Mouse (Mus musculus): ENCODE measurements around the gene Tmem54. TPM values are rescaled to one million over a fixed set of nuclear protein-coding genes. Genes with fewer than 3 reads are reported as not detected.

Tmem54 gene
- polyA plus RNA-seq, 2 experiments from 2014 or later, result not detected

DNA sequence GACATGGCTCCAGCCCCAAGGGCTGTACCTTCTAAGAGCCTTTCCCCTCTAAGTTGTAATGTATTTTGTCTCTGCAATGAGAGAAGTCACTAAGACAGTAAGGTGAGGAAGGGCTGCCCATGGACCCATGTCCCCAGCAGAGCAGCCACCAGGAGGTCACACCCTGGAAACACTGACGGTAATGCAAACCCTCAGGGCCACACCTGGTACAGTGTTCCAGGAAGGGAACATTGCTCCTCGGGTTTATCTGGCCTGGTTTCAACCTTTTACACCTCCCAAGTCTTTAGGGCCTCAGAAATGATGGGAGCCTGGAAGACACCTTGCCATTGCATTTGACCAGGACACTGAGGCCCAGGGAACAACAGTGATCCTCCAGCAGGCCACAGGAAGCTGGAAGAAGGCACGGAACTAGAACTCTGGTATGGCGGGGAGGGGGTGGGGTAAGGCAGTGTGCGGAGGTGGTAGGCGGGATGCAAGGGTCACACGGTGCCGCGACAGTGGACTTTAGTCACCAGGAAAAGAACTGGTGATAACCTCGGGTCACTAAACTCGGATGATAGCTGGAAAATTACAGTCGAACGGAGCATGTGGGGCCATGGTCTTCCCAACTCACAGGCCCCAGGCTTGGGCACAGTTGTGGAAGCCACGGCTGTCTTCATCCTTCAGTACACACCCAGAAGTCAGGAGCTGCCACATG, 3.1 kb upstream of the Tmem54 start:
- no peak for ATAC-seq

DNA sequence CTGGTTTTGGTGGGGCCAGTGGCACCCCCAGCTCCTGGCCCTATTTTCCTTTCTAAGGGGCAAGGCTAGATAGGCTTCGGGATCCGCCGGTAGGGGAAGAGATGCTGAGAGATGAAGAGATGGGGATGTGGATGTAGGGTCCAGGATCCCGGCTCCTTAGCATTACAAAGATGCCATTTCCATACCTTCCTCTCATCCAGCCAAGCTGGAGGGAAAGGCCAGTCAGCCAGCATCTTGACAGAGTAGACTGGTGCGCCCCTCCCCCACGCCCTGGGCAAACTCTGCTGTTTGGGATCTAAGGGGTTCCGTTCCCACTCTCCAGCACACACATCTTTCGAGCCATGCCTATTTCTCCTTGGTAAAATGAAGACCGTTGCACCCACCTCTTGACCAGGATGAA, 725 bp downstream of the Tmem54 start:
- ATAC-seq, result no peak

DNA sequence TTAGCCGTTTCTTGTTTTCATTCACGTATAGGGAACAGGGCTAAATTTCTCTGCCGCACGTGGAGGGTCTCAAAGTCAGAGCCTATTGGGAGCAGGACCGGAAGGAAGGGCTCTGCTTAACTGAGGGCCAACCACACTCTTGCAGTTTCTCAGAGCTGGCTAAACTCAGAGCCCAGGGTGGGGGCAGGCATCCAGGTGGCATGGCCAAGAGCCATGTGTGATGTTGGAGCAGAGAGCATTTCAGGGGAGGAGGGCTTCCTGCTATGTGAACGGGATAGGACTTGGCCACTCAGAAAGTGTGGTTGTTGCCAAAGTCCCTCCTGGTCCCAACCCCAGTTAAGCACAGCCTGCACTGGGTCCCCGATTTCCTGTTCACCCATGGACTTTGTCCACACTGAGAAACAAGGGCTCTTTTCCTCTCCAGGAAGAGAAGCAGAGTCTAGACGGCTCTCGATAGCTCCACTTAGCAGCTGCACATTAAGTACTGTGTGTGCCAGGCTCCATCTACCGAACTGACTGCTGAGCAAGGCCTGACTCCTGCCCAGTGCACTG, 2.1 kb downstream of the Tmem54 start:
- no peak for ATAC-seq

DNA sequence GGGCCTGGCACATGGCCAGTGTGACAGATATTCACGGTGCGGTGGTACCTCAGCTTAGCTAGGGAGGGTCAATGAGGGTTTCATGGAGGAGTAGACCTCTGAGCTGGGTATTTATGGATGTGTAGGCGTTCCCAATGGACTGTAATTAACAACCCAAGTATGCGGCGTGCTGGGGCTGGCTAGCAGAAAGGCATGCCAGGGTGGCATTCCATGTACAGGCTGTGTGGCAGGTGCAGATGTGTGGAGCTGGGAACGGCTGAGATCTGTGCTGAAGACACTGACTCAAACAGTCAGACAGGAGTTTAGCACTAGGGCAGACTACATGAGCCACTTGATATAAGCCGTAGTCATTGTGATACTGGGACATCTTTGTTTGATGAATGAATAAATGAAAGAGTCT, 3.3 kb downstream of the Tmem54 start:
- ATAC-seq, result no peak

DNA sequence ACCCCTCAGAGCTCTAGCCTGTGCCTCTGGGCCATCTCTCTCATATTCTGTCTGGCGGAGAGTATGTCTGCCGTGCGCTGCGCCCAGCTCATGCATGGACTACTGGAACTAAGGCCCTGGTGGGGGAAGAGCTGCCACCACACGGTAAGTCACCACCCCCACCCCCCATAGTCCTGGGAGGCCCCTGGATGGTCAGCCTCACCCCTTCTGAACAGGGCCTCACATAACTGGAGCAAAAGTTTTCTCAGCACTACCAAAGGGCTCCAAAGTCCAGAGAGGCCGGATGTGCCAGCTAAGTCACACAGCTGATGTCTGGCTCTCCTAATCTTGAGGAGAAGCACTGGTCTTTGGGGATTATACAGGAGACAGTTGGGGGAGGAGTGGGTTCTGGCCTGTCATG, 5.5 kb downstream of the Tmem54 start:
- no peak for ATAC-seq

DNA sequence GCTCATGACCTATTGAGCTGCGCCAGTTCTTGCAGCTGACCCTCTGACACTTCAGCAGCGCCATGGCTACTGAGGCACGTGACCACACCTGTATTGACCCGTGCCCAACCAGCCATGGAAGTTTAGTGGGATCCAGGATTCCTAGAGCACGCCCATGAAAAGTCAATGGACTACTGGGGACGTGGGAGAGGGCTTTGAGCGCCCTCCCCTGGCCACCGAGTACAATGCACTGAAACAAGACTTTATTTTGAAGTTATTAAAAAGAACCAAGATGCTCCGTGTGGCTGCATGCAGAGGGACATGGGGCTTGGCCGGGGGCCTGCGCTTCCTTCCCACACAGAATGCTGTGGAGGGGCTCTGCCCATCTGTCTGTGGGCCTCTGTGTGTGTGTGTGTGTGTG, 6.0 kb downstream of the Tmem54 start:
- ATAC-seq, result no peak

DNA sequence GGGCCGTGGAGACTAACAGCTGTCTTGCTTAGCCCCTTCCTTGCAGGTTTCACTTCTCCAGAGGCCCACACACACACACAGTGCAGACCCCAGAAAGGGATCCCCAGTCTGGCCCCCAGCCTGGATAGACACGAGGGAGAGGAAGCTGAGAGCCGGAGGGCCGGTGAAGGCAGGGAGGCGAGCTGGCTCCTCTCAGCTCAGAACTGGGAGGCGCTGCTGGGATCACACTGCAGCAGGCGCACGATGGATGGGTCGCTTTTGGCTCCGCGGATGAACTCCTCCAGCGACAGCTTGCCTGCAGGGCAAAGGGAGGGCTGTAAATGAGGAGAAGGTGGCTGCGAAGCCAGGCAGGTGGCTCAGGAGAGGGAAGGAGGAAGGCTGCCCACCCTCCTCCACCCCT, 6.9 kb downstream of the Tmem54 start:
- ATAC-seq, result no peak

DNA sequence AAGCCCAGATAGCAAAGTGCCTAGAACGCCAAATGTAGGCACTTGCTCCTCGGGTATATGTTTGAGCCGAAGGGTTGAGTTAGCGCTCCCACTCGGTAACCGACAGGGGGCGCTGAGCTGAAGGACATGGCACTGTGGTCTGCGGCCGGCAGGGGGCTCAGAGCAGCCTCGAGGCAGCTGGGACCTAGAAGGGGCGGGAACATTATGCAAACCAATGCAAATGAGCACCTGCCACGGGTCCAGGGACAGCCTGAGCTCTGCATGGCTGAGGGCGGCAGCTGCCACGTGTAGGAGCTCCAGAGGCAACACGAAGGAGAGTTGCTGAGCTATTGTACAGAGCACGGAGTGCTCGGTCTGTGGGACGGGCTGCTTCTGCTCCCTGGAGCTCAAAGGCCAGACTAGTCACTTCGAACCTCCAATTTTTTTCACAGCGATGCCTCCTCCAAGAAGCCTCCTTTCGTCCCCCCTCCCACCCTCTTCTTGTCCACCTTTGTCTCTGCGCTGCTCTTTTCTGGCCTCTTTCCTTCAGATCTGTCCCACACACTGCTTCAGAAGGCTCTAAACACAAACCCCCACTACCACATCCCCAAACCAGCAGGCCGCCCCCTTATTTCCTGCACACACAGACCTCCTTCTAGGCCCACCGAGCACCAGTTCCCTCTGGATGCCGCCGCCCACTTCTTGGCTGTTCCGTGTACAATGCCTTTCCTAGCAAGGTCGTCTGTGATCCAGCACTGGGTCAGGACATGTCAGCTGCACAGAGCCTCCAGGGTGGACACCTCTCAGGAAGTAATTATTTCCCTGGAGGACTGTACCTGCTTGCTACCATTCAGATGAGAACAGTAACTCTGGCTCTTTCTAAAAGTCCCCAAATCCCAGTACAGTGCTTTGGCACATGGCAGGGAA, 8.0 kb downstream of the Tmem54 start:
- no peak for ATAC-seq

DNA sequence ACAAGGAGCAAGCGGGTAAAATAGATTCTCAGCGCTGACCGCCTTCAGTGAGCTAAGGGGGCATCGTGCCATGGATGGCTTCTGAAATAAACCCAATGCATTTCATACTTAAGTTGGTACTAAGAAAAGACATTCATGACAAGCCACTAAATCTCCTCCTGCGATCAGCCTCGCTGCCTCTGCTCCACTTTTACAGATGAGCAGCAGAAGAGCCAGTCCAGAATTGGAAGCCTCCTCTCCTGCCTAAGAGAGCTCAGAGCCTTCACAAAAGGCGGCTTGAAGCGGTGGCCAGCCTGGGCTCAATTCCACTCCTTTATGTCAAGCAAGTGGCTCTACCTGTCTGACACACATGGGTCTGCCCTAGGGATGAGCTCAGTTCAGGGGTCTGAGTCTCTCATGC, 11.4 kb downstream of the Tmem54 start:
- ATAC-seq, result no peak

DNA sequence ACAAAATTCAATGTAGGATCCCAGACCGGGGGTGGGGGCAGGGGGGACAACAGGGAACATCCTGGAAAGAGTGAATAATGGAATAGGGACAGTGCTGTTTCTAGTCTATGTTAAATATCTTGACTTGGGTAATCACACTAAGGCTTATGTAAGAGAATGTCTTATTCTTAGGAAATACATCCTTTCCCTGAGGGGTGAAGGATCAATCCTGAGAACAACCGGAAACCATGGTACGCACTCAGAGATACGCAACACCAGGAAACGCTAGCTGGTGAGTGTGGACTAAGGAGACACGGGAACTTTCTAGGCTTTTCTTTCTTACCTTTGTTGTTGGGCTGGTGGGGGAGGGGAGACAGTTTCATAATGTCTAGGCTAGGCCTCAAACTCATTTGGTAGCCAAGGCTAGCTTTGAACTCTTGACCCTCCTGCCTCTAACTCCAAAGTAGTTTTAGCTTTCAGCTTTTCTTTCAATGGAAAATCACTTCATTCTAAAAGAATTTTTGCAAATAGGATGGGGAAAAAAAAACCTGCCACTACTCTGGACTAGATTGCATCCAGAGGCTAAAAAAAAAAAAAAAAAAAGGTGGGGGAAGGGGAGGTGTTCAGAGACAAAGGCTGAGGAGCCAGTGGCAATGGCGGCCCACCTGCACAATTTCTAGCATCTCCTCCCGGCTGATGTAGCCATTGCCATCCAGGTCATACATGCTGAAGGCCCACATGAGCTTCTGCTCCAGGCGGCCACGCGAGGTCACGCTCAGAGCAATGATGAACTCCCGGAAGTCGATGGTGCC, 12.6 kb downstream of the Tmem54 start:
- ATAC-seq, result no peak

DNA sequence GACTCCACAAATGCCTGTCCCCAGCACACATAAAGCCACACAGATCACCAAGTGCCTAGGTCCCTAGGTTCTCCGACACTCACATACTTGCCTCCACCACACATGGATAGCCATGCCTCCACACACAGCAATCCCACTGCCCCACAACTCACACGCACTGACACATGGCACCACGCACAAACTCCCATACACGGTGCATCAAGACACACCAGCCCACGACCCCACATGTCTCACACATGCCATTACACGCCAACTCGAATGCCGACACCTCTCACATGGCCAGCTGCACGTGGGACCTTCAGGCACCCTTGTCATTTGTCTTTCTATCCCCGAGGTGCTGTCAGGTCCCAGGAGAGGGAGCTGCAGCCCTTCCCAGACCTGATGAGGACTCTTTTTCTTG, 14.4 kb downstream of the Tmem54 start:
- ATAC-seq, result no peak

DNA sequence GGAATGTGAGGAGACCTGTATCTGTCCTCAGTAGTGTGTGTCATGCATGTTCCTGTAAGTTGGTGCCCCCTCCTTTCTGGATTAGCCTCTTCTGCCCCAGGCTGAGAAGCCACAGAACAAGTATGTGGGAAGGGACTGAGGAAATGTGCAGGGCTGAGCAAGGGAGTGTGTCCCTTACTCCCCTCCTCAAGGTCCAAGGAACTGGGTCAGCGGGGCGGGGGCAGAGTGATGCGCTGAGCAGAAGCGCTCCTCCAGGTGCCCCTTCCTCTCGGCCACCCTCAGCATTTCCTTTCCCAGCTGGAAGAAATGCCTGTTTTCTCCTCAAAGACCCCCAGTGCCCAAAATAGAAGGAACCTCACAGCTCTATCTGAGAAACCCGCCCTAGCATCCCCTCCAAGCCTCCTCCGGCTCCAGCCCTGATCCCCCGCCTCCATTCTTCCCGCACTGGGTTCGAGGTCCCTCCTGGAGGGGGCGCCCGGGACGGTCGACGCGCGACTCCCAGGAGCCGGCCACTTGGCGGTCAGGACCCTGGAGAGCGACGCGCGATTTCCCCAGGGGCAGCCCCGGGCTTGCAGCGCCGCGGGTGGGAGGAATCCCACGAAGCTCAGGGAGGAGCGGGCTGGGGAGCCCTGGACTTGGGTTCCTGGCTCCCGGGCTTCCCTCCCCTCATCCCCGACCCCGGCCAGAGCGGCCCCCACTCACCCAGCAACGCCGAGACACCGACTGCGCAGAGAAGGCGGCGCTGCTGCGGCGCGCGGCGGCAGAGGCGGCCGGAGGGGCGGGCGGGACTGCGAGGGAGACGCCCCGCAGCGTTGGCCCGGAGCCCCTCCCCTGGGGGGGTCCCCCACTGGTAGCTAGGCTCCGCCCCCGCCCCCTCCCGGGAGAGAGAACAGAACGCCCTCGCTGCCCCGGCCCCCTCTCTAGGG, 15.4 kb downstream of the Tmem54 start:
- peak; percentile 37 for ATAC-seq

DNA sequence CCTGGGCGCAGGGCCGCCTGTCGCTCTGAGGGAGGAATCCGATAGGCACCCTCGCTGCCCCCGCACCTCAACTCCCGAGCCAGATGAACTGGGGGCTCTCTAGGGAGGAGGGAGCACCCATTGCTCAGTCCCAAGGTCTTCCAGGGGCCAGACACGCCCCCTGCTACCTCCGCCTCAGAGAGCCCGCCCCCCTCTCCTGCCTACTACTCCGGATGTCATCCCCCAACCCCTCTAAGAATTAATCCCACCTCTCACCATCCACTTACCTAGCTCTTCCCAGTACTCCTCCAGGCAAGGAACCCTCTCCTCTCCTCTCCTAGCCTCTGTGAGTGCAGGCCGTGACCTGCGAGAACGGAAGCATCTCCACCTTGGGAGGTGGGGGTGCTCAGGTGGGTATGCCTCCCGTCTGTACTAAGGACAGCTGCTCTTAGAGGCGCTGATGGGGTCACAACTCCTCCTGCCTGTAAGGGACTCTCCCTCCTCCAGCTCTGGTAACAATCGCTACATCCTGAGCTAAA, 16.3 kb downstream of the Tmem54 start, which contains the start of gene Hpca:
Hpca (minus strand) TSS at position 468 of the 518 bp plus-strand sequence.
- no peak for ATAC-seq

DNA sequence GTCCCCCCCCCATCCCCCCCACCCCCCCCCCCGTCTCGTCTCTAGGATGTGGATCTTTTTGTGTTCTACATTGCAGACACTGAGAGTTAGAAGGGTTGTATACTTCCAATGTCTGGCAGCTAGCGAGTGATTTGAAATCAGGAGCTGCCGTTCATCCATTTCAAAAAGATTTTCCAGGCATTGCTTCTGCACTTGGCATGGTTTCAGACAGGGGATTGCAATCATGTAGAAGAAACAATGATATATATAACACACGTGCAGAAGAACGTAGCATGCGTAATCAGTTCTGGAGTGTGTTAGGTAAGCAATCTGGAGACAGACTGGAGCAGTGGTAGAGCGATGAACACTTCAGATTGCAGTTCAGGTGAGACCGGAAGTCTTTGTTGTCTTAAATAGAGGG, 16.8 kb downstream of the Tmem54 start:
- peak; percentile 37 for ATAC-seq

DNA sequence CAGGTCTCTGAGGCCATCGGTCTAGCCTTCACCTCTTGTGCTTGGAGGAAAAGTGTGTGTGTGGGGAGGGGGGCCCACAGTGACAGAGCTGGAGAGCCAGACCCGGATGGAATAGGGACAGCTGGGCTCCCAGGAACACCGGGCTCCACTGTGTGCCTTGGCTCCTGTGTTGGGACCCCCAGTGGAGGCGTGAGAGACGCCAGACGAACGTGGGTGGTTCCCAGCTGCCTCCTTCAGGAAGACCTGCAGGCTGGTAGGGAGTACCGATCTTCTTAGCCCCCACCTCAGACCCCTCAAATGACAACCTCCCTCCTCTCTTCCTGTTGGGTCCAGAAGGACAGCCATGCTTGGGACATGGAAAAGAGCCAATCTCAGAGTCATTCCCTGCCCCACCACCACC, 17.4 kb downstream of the Tmem54 start:
- ATAC-seq, result no peak

DNA sequence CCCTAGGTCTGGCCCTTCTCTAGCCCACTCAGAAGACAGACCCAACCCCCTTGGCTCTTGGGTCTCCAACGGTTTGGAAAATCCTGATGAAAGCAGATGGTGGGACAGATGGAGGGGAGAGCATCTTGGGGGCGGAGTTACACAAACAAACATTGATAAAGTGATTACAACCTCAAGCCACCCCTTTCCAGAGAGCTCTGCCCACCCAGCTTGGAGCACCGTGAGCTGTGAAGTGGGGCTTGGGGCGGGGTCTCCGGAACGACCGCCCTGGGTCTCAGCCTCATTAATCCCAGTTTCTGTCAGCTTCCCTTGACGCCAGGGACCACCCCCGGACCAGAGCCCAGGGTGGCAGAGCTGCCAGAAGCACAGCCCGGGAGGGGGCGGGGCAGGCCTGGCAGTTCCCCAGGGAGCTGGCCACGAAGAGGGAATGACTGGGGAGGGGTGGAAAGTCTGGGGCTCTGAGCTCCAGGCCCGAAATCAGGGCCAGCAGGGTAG, 19.4 kb downstream of the Tmem54 start:
- no peak for ATAC-seq

DNA sequence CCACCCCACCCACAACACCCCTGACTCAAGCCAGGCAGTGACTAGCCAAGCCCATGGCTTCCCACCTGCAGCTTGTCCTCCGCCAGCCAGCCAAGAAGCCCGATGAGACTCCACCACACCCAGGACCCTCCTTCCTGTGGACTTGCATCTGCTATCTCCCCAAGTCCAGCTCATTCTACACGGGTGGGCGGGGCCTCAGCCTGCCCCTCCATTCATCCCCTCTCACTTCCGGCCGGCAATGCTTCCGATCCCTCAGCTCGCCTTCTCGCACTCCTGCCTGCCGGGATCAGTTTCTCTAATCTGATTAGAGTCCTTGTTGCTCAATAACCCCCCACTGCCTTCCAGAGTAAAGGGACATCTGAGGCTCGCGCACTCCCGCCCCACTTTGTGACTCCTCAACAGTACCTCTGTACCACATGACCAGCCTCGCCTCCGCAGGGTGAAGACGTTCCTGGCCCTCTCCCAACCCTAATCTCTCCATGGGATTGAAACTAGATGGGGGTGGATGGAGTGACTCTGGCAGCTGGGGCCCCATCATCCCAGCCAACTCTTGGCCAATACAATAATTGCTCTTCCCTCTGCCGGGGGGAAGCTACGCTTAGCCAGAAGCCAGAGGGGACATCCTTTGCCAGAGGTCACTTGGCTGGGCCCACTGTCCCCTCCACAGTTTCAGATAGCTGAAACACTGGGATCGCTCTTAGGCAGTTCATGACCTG, 20.5 kb downstream of the Tmem54 start:
- ATAC-seq, result no peak

DNA sequence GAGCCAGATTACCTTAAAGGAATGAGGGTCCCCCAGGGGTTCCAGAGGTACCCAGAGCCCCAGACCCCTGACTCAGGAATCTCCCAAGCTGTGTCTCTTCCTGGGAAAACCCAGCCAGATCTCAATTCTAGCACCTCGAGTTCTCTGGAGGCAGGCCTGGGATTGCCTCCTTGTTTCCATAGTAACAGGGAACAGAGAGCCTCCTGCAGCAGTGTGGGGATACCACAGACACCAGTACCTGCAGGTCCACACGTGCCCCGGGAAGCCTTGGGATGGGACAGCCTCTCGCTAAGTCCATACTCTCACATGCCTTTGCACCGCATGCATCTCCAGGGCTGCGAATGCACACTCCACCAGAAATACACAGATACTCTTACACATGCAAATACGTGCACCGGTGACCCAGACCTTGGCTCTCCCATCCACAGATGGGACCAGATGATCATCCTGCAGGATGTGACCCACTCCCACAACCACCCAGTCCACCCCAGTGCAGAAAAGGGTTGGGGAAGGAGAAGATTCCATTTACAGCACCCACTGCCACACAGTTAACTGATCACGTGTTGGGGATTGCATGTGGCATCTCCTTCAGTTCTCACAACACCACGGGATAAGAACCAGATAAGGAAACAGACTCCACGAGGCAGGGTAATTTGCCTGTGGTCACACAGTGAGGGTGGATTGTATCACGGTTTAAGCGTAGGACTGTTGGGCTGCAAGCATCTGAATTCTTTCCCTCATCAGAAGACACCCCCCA, 23.4 kb downstream of the Tmem54 start:
- ATAC-seq, result no peak

DNA sequence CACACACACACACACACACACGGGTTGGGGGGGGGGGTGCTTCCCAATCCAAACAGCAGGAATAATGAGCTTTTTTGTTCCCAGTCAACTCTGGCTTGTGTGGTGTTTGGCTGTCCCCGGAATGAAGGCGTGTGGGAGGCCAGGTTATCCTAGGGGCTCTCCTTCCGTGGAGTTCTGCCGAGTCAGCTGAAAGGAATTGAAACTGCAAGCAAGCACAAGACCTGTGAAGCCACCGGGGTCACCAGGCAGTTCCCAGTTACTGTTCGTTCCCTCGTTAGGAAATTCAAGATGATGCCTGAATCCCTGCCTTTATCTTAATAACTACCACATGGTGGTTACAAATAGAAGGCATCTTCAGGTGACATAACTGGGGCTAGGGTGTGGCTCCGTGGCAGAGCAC, 24.0 kb downstream of the Tmem54 start:
- no peak for ATAC-seq

DNA sequence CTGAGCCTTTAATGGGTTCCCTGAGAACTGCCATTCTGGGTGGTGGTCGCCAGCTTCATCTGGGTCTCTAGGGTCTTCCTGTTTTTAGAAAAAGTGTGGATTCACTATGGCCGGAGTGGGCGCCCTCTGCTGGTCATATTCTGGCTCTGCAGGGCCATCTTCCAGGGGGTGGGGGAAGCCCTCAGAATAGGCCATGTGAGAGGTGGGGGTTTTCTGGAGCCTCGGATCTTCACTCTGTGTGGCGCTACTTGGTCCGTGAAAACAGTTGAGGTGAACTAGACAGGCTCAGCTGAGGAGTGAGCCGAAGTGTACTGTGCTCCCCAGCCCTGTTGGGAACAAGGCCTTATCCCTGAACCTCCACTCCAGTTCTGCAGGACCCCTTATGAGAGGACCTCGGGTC, 24.8 kb downstream of the Tmem54 start:
- peak; percentile 68 for ATAC-seq

Measured in CD4-positive, CD25-positive, alpha-beta regulatory T cell, adult 4 months (primary cell).